Mouse (Mus musculus) liver, embryonic 15.5 days (tissue): ENCODE measurements around the gene Cxcl17. TPM values are rescaled to one million over a fixed set of nuclear protein-coding genes. Genes with fewer than 3 reads are reported as not detected.
"Not testable (repeated sequence)": the region's sequence is repeated elsewhere in the genome, so short reads cannot be mapped to it uniquely, and the experiment has no call there.

Experiments
- ATAC-seq: fragments of 200-750 bp; cut with Nextera tagmentation; 2 replicates; pipeline ENCODE4 v1.8.0; 2017; ENCODE audit warnings: moderate number of reproducible peaks, mild to moderate bottlenecking, moderate library complexity; ENCODE audit not compliant: insufficient read depth
- H3K27ac ChIP-seq: fragments of 300-500 bp; sonication (generic); replicated peaks from 2 replicates; pipeline ENCODE4 v1.5.1; 2015; ENCODE audit warnings: mild to moderate bottlenecking, inconsistent platforms
- H3K27me3 ChIP-seq: fragments of 300-500 bp; sonication (generic); 2 replicates; pipeline ENCODE4 v1.6.1; 2015; ENCODE audit warnings: mild to moderate bottlenecking, inconsistent platforms
- H3K36me3 ChIP-seq: fragments of 300-500 bp; sonication (generic); replicated peaks from 2 replicates; pipeline ENCODE4 v1.6.1; 2015; ENCODE audit warnings: moderate library complexity, mild to moderate bottlenecking, inconsistent platforms
- H3K4me1 ChIP-seq: fragments of 300-500 bp; sonication (generic); replicated peaks from 2 replicates; pipeline ENCODE4 v1.6.1; 2015; ENCODE audit warnings: inconsistent platforms
- H3K4me2 ChIP-seq: fragments of 300-500 bp; sonication (generic); 2 replicates; pipeline ENCODE4 v1.6.1; 2015; ENCODE audit warnings: moderate library complexity, mild to moderate bottlenecking, inconsistent platforms
- H3K4me3 ChIP-seq: fragments of 300-500 bp; sonication (generic); replicated peaks from 2 replicates; pipeline ENCODE4 v1.5.1; 2015; ENCODE audit warnings: mild to moderate bottlenecking, inconsistent platforms
- H3K9ac ChIP-seq: fragments of 300-500 bp; sonication (generic); 2 replicates; pipeline ENCODE4 v1.6.1; 2015; ENCODE audit warnings: moderate library complexity, mild to moderate bottlenecking, inconsistent platforms
- H3K9me3 ChIP-seq: fragments of 300-500 bp; sonication (generic); replicated peaks from 2 replicates; pipeline ENCODE4 v1.6.1; 2016; ENCODE audit warnings: inconsistent platforms
- WGBS: fragments of 180-500 bp; shearing (Covaris S2); methylation state at CpG from one replicate; pipeline ENCODE4 v1.1.7; 2015; ENCODE audit warnings: mixed read lengths; ENCODE audit not compliant: insufficient replicate concordance; 5-methylcytosine and 5-hydroxymethylcytosine counted together
- polyA plus RNA-seq: library from polyadenylated mRNA; unstranded; fragments of >200 nt; fragmentation: Nextera tagmentation; extraction: Ambion mirVana; gene quantifications from 2 replicates; pipeline ENCODE4 v1.2.1, GENCODE M21; 2015

The Cxcl17 gene
- polyA plus RNA-seq, 1 experiment from 2014 or later: not detected

- no peak overlapping the region for H3K27ac ChIP-seq
- H3K4me2 ChIP-seq: no peak overlapping the region
Observed at GRCm38 (mm10) chr7:25435546-25435851, 22.8 kb upstream of the Cxcl17 start.

GRCm38 (mm10) chr7:25434654-25435545, 22.2 kb upstream of the Cxcl17 start:
- no peak for ATAC-seq
- 70% methylated on average over 10 of the region's 10 CpGs for WGBS
- no peak overlapping the region for H3K27ac ChIP-seq
- H3K9me3 ChIP-seq: no peaks in the 10 kb centered on the region
- no peaks in the 10 kb centered on the region for H3K36me3 ChIP-seq
- no peak overlapping the region for H3K4me2 ChIP-seq
- H3K27me3 ChIP-seq: no peaks in the 10 kb centered on the region
- no peak overlapping the region for H3K4me3 ChIP-seq
- peaks cover 22% of the 10 kb centered on the region for H3K4me1 ChIP-seq
- H3K9ac ChIP-seq: no peak overlapping the region

More at GRCm38 (mm10) chr7:25435546-25435851, 22.8 kb upstream of the Cxcl17 start:
- H3K4me3 ChIP-seq: no peak overlapping the region
- WGBS: 45% methylated on average over 2 of the region's 2 CpGs
- H3K9me3 ChIP-seq: no peaks in the 10 kb centered on the region
- ATAC-seq: no peak
- H3K36me3 ChIP-seq: no peaks in the 10 kb centered on the region
- H3K27me3 ChIP-seq: no peaks in the 10 kb centered on the region
- H3K9ac ChIP-seq: no peak overlapping the region
- peaks cover 27% of the 10 kb centered on the region for H3K4me1 ChIP-seq

GRCm38 (mm10) chr7:25433781-25434560, 21.3 kb upstream of the Cxcl17 start:
- ATAC-seq: no peak
- WGBS: 68% methylated on average over 9 of the region's 9 CpGs
- H3K27ac ChIP-seq: no peak overlapping the region

GRCm38 (mm10) chr7:25433007-25433541, 20.4 kb upstream of the Cxcl17 start:
- no peak for ATAC-seq
- no peaks in the 10 kb centered on the region for H3K36me3 ChIP-seq
- H3K9ac ChIP-seq: no peak overlapping the region
- peaks cover 21% of the 10 kb centered on the region; the same call in 1 of the 2 replicates for H3K4me1 ChIP-seq
- H3K9me3 ChIP-seq: no peaks in the 10 kb centered on the region
- no peak overlapping the region for H3K4me3 ChIP-seq
- WGBS: 10% methylated on average over 5 of the region's 5 CpGs
- no peak overlapping the region for H3K4me2 ChIP-seq
- H3K27me3 ChIP-seq: no peaks in the 10 kb centered on the region
- H3K27ac ChIP-seq: peak overlapping the region; percentile 31; the same call in 1 of the 2 replicates

More at GRCm38 (mm10) chr7:25433781-25434560, 21.3 kb upstream of the Cxcl17 start:
- H3K9ac ChIP-seq: no peak overlapping the region
- no peak overlapping the region for H3K4me2 ChIP-seq
- H3K4me3 ChIP-seq: no peak overlapping the region
- H3K36me3 ChIP-seq: no peaks in the 10 kb centered on the region
- H3K4me1 ChIP-seq: peaks cover 21% of the 10 kb centered on the region; the same call in 1 of the 2 replicates
- H3K9me3 ChIP-seq: no peaks in the 10 kb centered on the region
- H3K27me3 ChIP-seq: no peaks in the 10 kb centered on the region

- H3K27ac ChIP-seq: no peak overlapping the region
- H3K4me1 ChIP-seq: peaks cover 18% of the 10 kb centered on the region; the same call in 1 of the 2 replicates
- H3K27me3 ChIP-seq: no peaks in the 10 kb centered on the region
- H3K9me3 ChIP-seq: no peaks in the 10 kb centered on the region
- H3K36me3 ChIP-seq: no peaks in the 10 kb centered on the region
- H3K9ac ChIP-seq: no peak overlapping the region
- WGBS: 62% methylated on average over 6 of the region's 6 CpGs
- ATAC-seq: no peak
- H3K4me2 ChIP-seq: no peak overlapping the region
- H3K4me3 ChIP-seq: no peak overlapping the region
Observed at GRCm38 (mm10) chr7:25432381-25432780, 19.7 kb upstream of the Cxcl17 start.

GRCm38 (mm10) chr7:25429886-25430784, 17.4 kb upstream of the Cxcl17 start:
- no peak overlapping the region for H3K27ac ChIP-seq
- no peak for ATAC-seq
- 51% methylated on average over 4 of the region's 4 CpGs for WGBS

GRCm38 (mm10) chr7:25428321-25428720, 15.6 kb upstream of the Cxcl17 start:
- 0 out of 2 replicates have a peak, but pooled peaks cover 6% of the 10 kb centered on the region for H3K4me1 ChIP-seq
- H3K27me3 ChIP-seq: no peaks in the 10 kb centered on the region
- no peak overlapping the region for H3K9ac ChIP-seq
- no peaks in the 10 kb centered on the region for H3K9me3 ChIP-seq
- H3K36me3 ChIP-seq: no peaks in the 10 kb centered on the region
- 64% methylated on average over 3 of the region's 3 CpGs for WGBS
- no peak for ATAC-seq
- no peak overlapping the region for H3K27ac ChIP-seq
- H3K4me2 ChIP-seq: no peak overlapping the region
- H3K4me3 ChIP-seq: no peak overlapping the region

More at GRCm38 (mm10) chr7:25429886-25430784, 17.4 kb upstream of the Cxcl17 start:
- H3K36me3 ChIP-seq: no peaks in the 10 kb centered on the region
- no peak overlapping the region for H3K4me3 ChIP-seq
- no peaks in the 10 kb centered on the region for H3K27me3 ChIP-seq
- H3K4me2 ChIP-seq: no peak overlapping the region
- no peak overlapping the region for H3K9ac ChIP-seq
- H3K9me3 ChIP-seq: no peaks in the 10 kb centered on the region
- peaks cover 10% of the 10 kb centered on the region; the same call in 1 of the 2 replicates for H3K4me1 ChIP-seq

GRCm38 (mm10) chr7:25427144-25427543, 14.5 kb upstream of the Cxcl17 start:
- Histone ChIP-seq H3K27me3 (0 out of 2 replicates have a peak, but pooled peaks cover 5% of the 10 kb centered on the region), H3K27ac (no peak overlapping the region; the same call in 1 of the 2 replicates), H3K4me3 (no peak overlapping the region), H3K9me3 (no peaks in the 10 kb centered on the region), H3K4me1 (no peaks in the 10 kb centered on the region), H3K36me3 (no peaks in the 10 kb centered on the region), H3K4me2 (no peak overlapping the region), H3K9ac (no peak overlapping the region)
- ATAC-seq: no peak
- WGBS: 52% methylated on average over 5 of the region's 5 CpGs

GRCm38 (mm10) chr7:25426380-25426779, 13.7 kb upstream of the Cxcl17 start:
- H3K4me3 ChIP-seq: not testable (repeated sequence)

GRCm38 (mm10) chr7:25424429-25424828, 11.7 kb upstream of the Cxcl17 start:
- H3K4me3 ChIP-seq: no peak overlapping the region
- H3K9ac ChIP-seq: no peak overlapping the region
- 0 out of 2 replicates have a peak, but pooled peaks cover 5% of the 10 kb centered on the region for H3K27me3 ChIP-seq
- H3K4me2 ChIP-seq: no peak overlapping the region
- H3K36me3 ChIP-seq: no peaks in the 10 kb centered on the region
- H3K9me3 ChIP-seq: no peaks in the 10 kb centered on the region
- 0 out of 2 replicates have a peak, but pooled peaks cover 3% of the 10 kb centered on the region for H3K4me1 ChIP-seq
- 28% methylated on average over 4 of the region's 4 CpGs for WGBS
- no peak overlapping the region for H3K27ac ChIP-seq
- no peak for ATAC-seq

More at GRCm38 (mm10) chr7:25426380-25426779, 13.7 kb upstream of the Cxcl17 start:
- not testable (repeated sequence) for H3K9me3 ChIP-seq, ATAC-seq, H3K36me3 ChIP-seq, H3K9ac ChIP-seq, H3K4me2 ChIP-seq, H3K27me3 ChIP-seq, H3K4me1 ChIP-seq, H3K27ac ChIP-seq
- 59% methylated on average over 4 of the region's 4 CpGs for WGBS
